Mouse (Mus musculus): ENCODE data around the gene Krtap22-2.
"Not testable (repeated sequence)": the region's sequence is repeated elsewhere in the genome, so short reads cannot be mapped to it uniquely, and the experiment has no call there.

The Krtap22-2 gene

GRCm38 (mm10) chr16:89010659-89011058 is at the start of gene Krtap22-2:
TSS of gene Krtap22-2 (minus strand) at chr16:89010759.
- in situ Hi-C loops (cut with MseI, MboI): no loop called here

- in situ Hi-C loops (cut with MseI, MboI): no loop called here
Observed at GRCm38 (mm10) chr16:89047783-89048182, 37.2 kb upstream of the Krtap22-2 start, which contains the start of gene Krtap6-5. TSS of gene Krtap6-5 (minus strand) at chr16:89047883.

DNA sequence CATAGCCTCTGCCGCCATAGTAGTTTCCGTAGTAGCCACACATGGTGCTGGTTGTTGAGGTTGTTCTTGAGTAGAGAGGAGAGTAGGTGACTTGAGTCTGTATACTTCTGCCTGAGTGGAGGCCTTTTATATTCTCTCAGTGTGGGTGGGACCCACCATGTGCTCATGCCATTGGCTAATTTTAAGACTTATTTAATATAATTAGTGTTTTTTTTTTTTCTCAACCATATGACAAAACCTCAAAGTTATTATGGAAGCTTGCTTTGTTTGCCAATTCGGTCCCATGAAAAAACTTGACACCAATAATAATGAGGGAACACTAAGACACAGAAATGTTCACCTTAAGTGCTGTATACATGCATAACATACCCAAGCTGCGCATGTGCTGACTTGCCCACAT is 30.8 kb upstream of the Krtap22-2 start, which contains the start of gene Gm10228:
Gene Gm10228 (minus strand): TSS at position 101 of the 400 bp plus-strand sequence.
- in situ Hi-C loops (cut with MseI, MboI): not testable (repeated sequence)

DNA sequence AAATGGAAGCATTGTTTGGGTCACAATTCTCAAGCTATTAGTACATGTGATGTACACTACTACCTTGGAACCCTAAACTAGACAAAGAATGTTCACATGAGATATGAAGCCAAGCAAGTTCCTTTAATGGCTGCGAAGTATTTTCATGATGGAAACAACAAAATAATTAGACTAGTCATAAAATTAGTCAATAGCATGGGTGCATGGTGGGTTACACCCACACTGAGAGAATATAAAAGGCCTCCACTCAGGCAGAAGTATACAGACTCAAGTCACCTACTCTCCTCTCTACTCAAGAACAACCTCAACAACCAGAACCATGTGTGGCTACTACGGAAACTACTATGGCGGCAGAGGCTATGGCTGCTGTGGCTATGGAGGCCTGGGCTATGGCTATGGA is 20.8 kb upstream of the Krtap22-2 start, which contains the start of gene Krtap6-1:
Gene Krtap6-1 (plus strand): TSS at position 301 of the 400 bp plus-strand sequence.
- in situ Hi-C loops (cut with MseI, MboI): not testable (repeated sequence)

- in situ Hi-C loops (cut with MseI, MboI): not testable (repeated sequence)
Observed at GRCm38 (mm10) chr16:89014984-89015383, 4.4 kb upstream of the Krtap22-2 start, which contains the start of gene Gm10229. TSS of gene Gm10229 (plus strand) at chr16:89015284.

- in situ Hi-C loops (cut with MseI, MboI): no loop called here
Observed at GRCm38 (mm10) chr16:89013973-89014372, 3.4 kb upstream of the Krtap22-2 start.

DNA sequence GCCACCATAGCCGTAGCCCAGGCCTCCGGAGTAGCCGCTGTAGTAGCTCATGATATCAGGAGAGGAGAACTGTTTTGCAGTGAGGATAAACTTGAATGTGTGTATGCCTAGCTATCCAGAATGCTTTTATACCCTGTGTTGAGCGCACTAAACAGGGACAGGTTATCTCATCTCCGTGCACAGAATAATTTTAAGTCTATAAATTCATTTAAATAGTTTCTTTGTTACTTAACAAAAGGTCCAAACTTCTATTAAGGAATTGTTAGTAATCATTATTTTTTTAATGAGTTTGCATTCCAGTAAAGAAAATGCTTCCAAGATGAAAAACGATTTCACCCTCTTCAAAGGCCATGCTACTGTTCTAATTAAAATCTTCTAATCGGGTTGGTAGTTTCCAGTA is 47.8 kb downstream of the Krtap22-2 start, which contains the start of gene Krtap16-3:
Gene Krtap16-3 (minus strand): TSS at position 101 of the 400 bp plus-strand sequence.
- in situ Hi-C loops (cut with MseI, MboI): no loop called here

Measured in mouse trophoblast stem cell (cell line).